Mouse (Mus musculus) gonadal fat pad, adult 2 months (tissue): ENCODE measurements around the gene Gm38394. TPM values are rescaled to one million over a fixed set of nuclear protein-coding genes. Genes with fewer than 3 reads are reported as not detected.
A peak's percentile ranks its signal among the peaks of the same experiment; 100 is the strongest.

ENCODE experiments used
- DNase-seq: peaks from one replicate; pipeline ENCODE4 v3.0.0-alpha.2; 2012; ENCODE audit warnings: low read depth
- polyA plus RNA-seq: library from polyadenylated mRNA; depleted of rRNA; stranded (reverse); fragments of >200 nt; gene quantifications from 2 replicates; pipeline ENCODE4 v1.2.3, GENCODE M21; 2012

Gm38394 gene
- polyA plus RNA-seq, 1 experiment: 4.1 TPM

- DNase-seq: no peak
Observed at GRCm38 (mm10) chr1:133664203-133664970, 3.3 kb upstream of the Gm38394 start.

DNA sequence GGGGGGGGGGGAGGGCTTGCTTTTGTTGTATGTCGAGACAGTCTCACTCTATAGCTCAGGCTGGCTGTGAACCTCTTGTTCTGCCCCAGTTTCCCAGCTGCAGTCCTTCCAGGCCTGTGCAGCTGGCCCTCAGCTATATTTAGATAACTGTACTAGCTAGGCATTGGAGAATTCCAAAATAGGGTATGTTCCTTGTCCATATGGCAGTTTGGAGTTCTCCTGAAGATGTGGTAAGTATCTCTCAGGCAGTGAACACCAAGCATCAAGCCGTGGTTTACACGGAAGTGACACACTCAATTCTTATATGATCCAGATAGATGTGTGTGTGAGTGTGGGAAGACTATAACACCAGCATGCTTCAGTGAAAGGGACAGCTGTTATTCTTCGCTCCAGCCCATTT lies 2.3 kb upstream of the Gm38394 start:
- no peak for DNase-seq

DNA sequence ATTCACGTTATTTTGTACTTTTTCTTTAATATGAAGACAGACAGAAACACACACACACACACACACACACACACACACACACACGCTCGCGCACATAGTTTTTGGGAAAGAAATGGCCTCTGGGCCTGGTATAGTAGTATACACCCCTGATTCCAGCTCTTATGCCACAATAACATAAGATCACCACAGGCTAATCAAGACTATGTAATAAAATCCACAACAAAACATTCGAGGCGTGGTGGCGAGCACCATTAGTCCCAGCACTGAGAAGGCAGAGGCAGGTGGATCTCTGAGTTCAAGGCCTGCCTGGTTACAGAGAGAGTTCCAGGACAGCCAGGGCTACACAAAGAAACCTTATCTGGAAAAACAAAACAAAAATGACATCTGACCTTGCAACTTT lies 1.8 kb upstream of the Gm38394 start:
- no peak for DNase-seq

GRCm38 (mm10) chr1:133660466-133661202 lies 484 bp downstream of the Gm38394 start, which contains the start of gene Zbed6:
TSS of gene Zbed6 (minus strand) at chr1:133660885.
- DNase-seq: no peak

DNA sequence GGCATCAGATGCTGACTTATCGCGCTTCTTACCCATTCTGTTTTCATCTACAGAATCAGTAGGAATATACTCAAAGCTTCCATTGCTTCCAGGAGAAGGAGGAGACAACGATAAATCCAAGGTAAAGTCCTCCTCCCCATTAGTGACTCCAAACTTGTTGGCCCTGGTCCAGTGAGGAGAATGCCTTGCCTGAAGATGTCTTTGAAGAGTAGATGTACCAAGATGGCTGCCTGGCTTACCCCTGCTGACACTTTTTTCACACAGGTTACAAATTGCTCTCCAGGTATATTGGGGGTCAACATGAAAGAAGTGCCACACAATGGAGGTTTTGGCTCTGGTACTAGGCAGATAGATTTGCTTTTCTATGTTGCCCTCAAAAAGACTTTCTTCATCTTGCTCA lies 2.2 kb downstream of the Gm38394 start:
- DNase-seq: no peak

DNA sequence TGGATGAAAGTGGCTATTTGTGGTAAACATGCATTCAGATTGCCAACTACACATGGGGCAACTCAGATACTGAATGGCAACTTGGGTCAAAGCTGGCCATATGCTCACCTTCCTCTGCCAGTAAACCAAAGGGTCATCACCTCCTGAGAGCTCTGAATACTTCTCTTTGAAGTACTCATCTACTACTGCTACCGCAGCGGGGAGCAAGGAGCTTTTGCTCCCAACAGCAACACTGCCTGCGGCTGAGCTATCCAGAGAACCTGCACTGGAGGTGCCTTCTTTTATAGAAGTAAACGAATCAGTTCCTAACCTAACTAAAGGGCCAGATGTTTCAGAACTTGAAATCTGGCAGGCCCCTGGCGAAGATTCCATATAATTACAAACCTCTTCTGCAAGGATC lies 4.3 kb downstream of the Gm38394 start:
- DNase-seq: no peak

GRCm38 (mm10) chr1:133653033-133653432 lies 8.1 kb downstream of the Gm38394 start:
- DNase-seq: no peak

DNA sequence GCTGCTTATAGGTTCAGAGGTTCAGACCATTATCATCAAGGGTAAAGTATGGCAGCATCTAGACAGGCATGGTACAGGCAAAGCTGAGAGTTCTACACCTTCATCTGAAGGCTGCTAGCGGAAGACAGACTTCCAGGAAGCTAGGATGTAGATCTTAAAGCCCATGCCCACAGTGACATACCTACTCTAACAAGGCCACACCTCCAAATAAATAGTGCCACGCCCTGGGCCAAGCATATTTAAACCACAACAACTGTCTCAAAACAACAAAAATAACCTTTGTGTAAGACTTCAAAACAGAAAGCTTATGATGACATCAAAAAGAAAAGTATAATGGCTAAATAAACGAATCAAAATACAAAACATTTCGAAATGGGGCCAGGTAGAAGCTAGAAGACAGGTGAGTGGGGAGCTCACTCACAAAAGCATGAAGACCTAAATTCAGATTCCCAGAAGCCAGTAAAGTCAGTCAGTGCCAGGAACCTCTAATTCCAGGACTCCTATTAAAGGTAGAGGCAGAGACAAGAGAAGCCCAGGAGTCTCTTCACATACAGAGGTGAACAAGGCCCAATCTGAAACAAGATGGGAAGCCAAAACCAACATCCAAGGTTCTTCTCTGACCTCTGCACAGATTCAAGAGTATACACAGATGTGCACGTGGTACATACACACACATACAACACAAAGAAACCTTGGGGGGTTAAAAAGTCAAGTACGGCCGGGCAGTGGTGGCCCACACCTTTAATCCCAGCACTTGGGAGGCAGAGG lies 10.6 kb downstream of the Gm38394 start:
- no peak for DNase-seq

DNA sequence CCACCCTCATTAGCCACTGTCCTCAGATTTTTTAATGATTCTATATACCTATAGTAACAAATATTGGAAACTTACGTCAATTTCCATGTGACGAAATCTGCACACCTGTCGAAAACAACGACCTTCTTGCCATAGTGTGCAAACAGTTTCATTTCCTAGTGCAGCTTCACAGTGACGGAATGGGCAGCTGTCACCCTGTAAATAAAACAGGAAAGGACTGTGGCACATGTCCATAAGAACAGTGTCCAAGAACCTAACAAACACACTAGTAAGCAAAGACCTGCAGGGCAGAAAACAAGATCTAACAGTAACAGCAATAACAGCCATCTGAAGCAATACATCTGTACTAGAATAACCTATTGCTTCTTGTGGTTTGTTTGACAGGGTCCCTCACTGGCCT lies 15.5 kb downstream of the Gm38394 start:
- DNase-seq: no peak

- DNase-seq: no peak
Observed at GRCm38 (mm10) chr1:133641163-133641562, 20.0 kb downstream of the Gm38394 start.

DNA sequence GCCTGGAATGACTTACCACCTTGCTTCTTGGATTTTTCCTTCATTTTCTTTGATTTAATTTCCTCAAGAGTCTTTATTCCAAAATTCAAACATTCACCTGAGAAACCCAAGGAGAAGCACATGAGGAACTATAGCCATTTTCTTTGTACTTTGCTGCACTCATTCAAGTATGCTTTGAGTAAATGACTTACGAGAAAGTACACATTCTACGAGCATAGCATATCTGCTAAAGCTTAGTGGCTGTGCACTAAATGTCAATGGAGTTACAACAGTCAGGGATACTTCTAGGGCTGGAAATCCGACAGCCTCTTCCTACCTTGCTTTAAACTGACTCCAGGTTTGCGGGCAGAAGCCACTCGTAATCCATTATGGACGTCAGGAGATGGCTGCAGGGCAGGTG lies 22.6 kb downstream of the Gm38394 start:
- DNase-seq: no peak

DNA sequence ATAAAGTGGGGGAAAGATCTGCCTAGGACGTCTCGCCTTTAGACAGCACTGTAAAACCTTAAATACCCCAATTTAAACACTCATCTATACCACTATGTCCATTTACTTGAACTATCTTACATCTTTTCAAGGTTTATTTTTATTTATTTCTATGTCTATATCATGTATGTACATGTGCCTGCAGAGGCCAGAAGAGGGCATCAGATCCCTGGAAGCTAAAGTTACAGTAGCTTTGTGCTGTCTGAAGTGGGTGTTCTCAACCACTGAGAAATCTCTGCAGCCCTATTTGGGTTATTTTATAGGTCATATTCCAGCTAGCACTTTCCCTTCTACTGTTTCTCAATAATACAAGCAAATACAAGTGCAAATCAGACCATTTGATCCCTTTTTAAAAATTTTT lies 28.9 kb downstream of the Gm38394 start:
- DNase-seq: no peak

GRCm38 (mm10) chr1:133625052-133625451 lies 36.1 kb downstream of the Gm38394 start:
- DNase-seq: no peak

DNA sequence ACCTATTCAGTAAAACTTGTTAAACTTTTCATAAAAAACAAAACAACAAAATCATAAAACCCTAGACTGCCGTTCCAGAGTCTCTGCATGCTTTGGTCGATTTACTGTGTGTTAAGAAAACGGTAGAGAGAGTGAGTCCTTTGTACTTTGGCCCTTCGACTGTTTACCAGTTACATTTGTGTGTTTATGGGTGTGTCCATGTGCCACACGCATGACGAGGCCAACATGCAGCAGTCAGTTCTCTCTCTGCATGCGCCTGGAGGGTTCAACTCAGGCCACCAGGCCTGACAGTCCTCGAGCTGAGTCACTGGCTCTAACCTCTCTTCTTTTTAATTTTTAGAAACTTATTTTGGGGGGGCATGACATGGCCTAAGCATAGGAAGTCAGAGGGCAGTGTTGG lies 42.8 kb downstream of the Gm38394 start:
- no peak for DNase-seq

- no peak for DNase-seq
Observed at GRCm38 (mm10) chr1:133617908-133618307, 43.2 kb downstream of the Gm38394 start.

DNA sequence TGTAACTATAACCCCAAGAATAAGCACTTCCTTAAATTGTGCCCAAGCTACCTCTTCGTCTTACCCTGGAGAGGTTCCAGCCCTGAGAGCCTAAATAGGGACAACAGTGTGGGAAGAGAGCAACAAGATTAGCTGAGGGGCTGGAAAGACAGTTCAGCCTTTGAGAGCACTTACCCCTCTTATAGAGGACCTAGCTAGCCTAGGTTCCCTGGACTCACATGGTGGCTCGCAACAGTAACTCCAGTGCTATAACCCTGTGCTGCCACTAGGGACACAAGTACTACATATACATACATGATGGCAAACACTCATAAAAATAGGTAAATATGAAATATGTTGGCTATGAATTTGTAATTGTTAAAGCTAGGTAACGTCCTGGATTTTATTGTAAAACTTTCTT lies 47.3 kb downstream of the Gm38394 start:
- DNase-seq: no peak

DNA sequence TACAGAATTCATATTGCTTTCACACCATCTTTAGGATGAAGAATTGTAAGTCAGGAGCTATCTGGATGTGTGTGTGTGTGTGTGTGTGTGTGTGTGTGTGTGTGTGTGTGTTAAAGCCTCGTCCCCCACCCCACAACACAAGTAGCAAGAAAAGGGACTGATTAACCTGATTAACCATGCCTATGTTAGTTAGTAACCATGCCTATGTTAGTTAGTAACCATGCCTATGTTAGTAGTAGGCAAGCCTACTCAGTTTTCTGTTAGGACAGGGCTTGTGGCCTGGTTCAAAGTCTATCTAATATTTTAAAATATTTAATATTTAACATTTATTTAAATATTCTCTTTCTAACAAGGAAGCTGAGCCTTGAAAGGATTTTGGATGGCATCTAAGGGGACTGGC lies 49.7 kb downstream of the Gm38394 start:
- no peak for DNase-seq

GRCm38 (mm10) chr1:133610601-133611000 lies 50.5 kb downstream of the Gm38394 start:
- no peak for DNase-seq

DNA sequence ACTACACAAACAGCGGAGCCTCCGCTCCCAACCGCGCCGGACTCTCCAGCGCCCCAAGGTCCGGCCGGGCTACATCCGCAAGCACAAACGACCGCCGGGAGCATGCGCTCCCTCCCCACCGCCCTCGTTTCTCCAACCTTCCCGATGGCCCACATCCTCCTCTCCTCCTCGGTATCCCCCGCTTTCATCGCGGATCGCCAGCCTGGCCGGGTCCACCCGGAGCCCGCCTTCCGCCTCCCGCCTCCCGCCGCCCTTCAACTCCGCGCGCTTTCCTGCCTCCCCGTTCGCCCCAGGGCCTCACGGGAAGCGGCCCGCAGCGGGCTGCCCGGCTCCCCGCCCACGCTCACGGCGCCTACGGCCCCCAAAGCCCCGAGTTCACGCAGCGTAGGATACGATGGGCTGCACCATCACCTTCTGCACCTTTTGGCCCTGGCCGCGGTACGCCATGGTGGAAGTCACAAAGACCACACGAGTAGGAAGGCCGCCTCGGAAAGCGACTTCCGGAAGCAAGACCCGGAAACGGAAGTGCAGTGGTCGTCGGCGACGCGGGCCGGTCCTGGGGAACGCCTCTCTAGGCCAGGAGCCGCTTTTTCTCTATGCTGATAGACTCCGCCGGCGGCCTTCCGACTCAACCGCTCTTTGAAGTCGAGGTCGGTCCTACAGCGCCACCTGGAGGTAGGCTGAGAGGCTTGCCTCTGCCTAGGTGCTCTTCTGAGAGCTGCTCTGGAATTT lies 51.2 kb downstream of the Gm38394 start, which contains the start of gene Snrpe:
Snrpe (minus strand) TSS at position 521 of the 732 bp plus-strand sequence.
- DNase-seq: peak; percentile 73

- DNase-seq: no peak
Observed at GRCm38 (mm10) chr1:133603174-133603573, 57.9 kb downstream of the Gm38394 start.

GRCm38 (mm10) chr1:133596298-133597007 lies 64.7 kb downstream of the Gm38394 start:
- DNase-seq: no peak
